Mouse (Mus musculus): Measurements from ENCODE around the gene Atg2b.

GRCm38 (mm10) chr12:105599098-105599497, 85.9 kb downstream of the Atg2b start:
- TF ChIP-seq POLR2A (IDR thresholded peaks at IDR 0.05; ENCODE audit: insufficient read depth, low read depth, low read length) (no peak), CTCF (IDR thresholded peaks at IDR 0.05; ENCODE audit: insufficient read depth, low read depth, low read length) (no peak)

Measured in olfactory bulb, adult 2 months (tissue).